Mouse (Mus musculus) lung, postnatal 14 days (tissue): ENCODE results near the gene Dhdh.
"Not testable (repeated sequence)": the region's sequence is repeated elsewhere in the genome, so short reads cannot be mapped to it uniquely, and the experiment has no call there.

Experiments
- DNase-seq: peaks from one replicate; pipeline ENCODE4 v3.0.0; 2021

Dhdh gene

DNA sequence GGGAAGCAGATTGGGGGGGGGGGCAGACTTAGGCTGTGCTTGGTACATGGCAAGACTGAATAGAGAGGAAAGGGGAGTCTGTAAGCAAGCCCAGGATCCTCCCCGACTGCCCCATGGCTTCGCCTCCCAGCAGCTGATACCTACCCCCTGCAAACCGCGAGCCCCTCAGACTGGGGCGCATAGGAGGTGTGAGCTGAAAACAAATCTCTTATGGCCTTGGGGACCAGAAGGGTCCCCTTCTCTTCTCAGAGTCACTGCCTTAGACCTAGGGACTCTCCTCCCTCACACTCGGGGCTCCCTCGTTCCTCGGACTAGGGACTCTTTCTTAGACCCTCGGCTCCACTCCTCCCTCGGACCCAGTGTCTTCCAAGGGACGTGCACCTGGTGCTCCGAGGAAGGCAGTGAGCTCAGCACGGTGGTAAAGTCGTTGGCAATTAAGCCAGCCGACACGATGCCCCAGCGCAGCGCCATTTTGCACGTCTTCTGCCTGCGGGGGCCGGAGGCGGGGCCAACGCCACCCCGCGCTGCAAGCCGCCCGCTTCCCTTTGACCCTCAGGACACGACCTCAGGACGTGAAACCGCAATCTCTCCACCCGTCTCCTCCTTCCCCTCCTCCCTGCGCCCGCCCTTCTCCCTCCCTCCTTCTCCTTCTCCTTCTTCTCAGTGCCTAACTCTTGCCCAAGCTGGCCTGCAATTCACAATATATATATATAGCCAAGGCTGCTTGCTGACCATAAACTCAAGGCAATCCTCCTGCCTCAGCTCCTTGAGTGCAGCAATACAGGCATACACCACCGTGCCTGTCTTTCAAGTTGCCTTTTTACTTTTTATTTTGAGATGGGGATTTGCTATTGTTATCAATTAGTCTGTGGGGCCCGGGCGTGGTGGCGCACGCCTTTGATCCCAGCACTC is at the start of gene Dhdh:
Gene Dhdh (minus strand): TSS at position 513 of the 912 bp plus-strand sequence.
- DNase-seq = peak; percentile 65

- DNase-seq = no peak
Measured at GRCm38 (mm10) chr7:45537602-45538001, 49.0 kb upstream of the Dhdh start.

DNA sequence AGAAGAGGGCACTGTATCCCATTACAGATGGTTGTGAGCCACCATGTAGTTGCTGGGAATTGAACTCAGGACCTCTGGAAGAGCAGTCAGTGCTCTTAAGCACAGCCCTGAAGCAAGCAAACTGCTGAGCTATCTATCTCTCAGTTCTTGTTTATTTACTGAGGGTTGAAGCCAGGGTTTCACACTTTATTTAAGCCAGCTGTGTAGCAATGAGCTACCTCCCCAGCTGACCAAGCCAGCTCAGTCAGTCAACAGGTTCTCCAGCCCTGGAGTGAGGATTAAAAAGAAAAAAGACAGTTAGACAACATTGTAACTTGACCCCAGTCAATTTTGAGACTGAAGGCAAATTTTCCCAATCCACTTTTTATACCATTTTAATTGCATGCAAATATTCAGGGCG is 47.1 kb upstream of the Dhdh start:
- DNase-seq = no peak

DNA sequence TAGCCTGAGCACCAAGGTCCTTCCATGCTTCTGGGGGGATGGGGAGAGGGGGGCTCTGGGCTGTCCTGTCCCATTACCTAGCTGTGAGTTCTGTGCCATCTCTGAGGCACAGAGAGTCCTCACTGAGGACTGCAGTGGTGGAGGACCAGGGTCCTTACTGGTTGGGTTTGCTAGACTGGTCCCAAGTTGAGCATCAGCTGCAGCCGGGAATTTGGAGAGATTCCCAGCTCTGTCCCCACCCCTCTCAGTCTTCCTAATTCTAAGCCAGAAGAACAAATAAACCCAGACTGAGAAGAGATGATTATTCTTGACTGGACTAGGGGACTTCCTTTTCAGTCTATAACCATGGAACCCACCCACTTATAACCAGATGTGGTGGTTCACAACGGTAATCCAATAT is 42.0 kb upstream of the Dhdh start:
- DNase-seq = no peak

DNA sequence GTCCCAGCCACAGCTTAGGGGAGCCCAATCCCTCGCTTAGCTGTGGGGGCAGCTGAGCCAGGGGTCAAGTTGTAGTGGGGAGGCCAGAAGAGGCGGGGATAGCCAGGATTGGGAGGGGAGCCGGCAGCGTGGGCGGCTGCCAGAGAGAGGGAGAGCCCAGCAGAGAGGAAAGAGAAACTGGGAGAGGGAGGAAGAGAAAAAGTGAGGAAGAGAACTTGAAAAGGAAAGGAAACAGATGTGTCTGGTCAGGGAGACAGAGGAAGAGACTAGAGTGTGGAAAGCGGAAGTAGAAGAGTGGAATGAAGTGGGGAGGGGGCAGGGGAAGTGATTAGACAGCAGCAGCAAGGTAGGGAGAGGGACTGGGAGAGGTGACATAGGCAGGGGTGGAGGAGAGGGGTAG is 40.9 kb upstream of the Dhdh start:
- peak; percentile 24 for DNase-seq

- not testable (repeated sequence) for DNase-seq
Measured at GRCm38 (mm10) chr7:45527169-45527568, 38.6 kb upstream of the Dhdh start.

- peak; percentile 19 for DNase-seq
Measured at GRCm38 (mm10) chr7:45526474-45527120, 38.0 kb upstream of the Dhdh start.

DNA sequence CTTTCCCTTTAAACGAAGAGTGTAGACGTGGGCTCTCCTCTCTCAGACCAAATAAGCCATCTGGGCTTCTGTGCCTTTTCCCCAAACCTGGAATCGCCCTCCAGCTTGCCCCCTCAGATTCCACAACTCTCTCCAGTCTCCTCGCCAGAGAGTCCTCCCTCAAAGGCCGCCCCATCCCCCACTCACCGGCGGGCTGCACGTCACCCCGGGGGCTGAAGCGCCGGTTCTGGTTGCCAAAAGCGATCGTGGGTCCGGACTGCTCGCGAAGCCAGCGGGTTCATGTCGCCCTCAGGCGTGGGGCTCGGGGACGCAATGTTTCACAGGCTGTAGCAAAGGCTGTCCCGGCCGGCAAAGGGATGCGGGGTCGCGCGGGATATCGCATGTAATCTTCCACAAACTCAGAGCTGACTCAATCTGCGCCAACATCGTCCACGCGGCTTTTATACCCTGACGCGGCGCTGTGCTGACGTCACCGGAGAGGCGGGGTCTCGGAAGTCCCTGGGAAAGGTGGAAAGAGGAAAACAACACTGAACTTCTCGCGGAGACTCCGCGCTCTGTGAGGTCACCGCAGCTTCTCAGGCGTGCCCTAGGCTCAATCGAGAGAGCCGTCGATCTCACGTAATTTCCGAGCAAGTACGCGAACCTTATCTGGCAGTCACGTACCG is 37.3 kb upstream of the Dhdh start, which contains the start of the genes Ppp1r15a and Plekha4:
Gene Ppp1r15a (minus strand): TSS at position 460 of the 665 bp plus-strand sequence.
Gene Plekha4 (plus strand): TSS at position 522 of the 665 bp plus-strand sequence.
- peak; percentile 98 for DNase-seq

GRCm38 (mm10) chr7:45524841-45525621 is 36.4 kb upstream of the Dhdh start:
- DNase-seq = peak; percentile 35

DNA sequence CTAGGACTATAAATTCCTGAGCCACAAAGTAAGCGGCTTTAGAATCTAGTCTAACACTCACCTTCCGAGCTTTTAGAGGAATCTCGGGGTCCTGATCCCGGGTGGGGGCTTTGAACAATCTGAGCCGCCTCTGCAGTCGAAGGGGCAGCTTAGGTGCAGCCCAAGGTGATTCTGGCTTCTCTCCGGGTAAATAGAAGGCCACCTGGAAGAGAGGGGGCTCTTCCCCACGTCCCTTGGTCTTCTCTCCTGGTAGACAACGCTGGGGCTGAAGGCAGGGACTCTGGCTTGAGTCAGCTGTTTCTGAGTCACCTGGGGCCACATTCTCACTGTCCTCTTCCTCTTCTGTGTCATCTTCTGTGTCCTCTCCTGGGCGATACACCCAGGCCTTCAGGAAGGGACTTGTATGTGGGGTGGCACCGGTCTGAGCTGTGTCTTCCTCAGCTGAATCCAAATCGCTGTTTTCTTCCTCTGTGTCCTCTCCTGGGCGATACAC is 35.1 kb upstream of the Dhdh start:
- DNase-seq = no peak

- no peak for DNase-seq
Measured at GRCm38 (mm10) chr7:45522957-45523676, 34.5 kb upstream of the Dhdh start.

DNA sequence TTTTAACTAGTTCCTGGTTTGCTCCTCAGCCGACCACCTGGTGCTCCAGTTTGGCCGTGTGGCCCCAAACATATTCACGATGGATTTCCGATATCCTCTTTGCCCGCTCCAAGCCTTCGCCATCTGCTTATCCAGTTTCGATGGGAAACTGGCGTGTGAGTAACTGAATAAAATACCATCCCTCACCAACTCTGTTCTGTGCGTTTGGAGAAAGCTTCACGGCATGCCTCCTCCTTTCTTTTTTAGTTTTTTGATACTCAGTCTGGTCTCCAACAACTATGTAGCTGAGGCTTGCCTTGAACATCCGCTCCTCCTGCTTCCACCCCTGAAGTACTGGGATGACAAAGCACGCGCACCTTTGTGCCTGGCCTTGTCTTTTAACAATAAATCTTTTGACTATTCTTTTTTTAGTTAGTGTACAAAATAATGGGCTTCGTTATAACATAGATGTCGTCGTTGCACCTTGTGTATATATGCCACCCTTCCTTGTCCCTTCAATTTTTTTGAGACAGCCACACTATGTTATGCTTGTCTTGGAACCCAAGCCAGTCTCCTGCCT is 33.7 kb upstream of the Dhdh start:
- no peak for DNase-seq

DNA sequence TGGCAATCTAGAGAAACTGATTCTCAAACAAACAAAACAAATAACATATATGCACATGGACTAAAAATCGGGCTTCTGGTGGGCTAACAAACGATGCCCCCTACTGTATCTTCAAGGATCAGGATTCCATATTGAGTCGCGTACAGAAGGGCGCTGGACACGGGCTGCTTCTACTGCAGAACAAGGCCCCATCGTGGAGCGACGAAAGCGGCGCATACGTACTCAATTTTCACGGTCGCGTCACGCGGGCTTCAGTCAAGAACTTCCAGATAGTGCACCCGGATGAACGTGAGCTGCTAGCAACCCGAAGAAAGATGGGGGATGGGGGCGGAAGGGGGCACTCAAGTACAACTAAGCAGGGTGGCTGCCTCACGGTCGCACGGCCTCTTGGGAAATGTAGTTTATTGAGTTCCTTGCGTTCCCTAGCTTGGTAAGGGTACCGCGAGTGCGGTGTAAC is 33.2 kb upstream of the Dhdh start:
- DNase-seq = peak; percentile 87

DNA sequence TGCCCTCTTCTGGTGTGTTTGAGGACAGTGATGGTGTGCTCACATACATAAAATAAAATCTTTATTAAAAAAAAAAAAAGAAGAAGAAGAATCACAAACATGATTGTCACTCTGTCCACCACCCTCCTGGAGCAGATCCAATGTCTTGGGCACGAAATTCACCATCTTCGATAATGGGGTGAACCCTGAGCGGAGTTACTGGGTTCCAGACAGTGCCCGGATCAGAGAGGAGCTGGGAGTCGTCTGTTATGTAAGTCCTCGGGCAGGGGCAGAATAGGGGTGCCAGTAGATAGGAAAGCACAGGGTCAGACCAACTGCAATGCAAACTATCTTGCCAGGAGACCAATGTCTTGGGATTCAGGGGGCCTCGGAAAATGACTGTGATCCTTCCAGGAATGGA is 32.0 kb upstream of the Dhdh start:
- DNase-seq = no peak

GRCm38 (mm10) chr7:45519345-45520120 is 30.9 kb upstream of the Dhdh start:
- DNase-seq = no peak

GRCm38 (mm10) chr7:45518618-45519017 is 30.0 kb upstream of the Dhdh start:
- DNase-seq = no peak

GRCm38 (mm10) chr7:45516846-45517245 is 28.2 kb upstream of the Dhdh start:
- DNase-seq = not testable (repeated sequence)

DNA sequence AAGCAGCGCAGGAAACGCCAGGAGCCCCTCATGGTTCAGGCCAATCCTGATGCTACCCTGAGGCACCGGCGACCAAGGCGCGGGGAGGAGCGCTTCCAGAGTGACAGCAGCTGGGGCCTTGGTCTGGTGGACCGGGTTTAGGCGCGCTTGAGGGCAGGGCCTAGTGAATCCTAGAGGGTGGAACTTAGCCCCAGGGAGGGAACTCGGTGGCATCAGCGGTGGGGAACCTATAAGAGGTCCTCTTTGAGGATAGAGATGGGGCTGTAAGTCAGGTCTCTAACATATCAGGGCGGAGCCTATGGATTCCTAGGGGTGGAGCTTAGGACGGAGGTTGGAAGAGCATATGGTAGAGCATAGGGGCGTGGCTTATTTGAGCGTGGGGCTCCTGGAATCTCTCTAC is 26.8 kb upstream of the Dhdh start:
- DNase-seq = no peak

DNA sequence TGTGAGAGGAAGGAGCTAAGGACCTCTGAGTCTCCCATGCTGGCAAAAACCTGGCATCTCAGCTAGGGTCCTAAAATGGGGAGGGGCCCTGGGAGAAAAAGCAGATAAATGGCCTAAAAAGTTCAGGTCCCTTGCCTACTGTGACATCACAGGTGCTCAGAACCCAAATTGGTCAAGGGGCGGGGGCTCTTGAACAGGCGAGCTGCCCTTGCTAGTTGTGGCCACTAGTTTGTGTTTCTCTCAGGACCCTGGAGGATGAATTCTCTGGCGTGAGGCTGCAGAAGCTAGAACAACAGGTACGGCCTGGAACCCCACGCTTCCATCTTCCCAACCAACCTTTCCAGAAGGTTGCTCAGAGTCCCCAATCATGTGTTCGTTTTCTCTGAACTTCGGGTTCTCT is 25.8 kb upstream of the Dhdh start:
- DNase-seq = no peak
